In genomic region chr14:98077996-98078395, GRCm38 (mm10) we compare ENCODE assay signal across 16 mouse cellular contexts.
"Had no signal": no experiment of that assay in that cellular context is flagged by ENCODE, and none has a peak within 500 bp of the region (broad histone marks: within the 10 kb centered on the region; RNA-seq: fewer than 3 reads in every experiment).

No protein-coding gene starts in this region.

- H3K9ac ChIP-seq: neural tube, embryonic 13.5 days; neural tube, embryonic 15.5 days; stomach, embryonic 15.5 days had no signal

- H3K9me3 ChIP-seq: neural tube, embryonic 13.5 days; neural tube, embryonic 15.5 days; stomach, embryonic 15.5 days had no signal

- H3K27me3 ChIP-seq: neural tube, embryonic 13.5 days; neural tube, embryonic 15.5 days; stomach, embryonic 15.5 days had no signal

- DNase-seq: retina, postnatal 1 day; right cerebral cortex, adult 18-20 months; right cerebral cortex, postnatal 14 days; right cerebral cortex, postnatal 25 days; right cerebral cortex, postnatal 4 days; spleen, adult 18-20 months; thymus, adult 18-20 months; thymus, adult 2 months; thymus, postnatal 14 days; thymus, postnatal 25 days; thymus, postnatal 36 days; thymus, postnatal 4 days had no signal

- H3K36me3 ChIP-seq: neural tube, embryonic 13.5 days; neural tube, embryonic 15.5 days; stomach, embryonic 15.5 days had no signal

- H3K4me1 ChIP-seq: stomach, embryonic 15.5 days had no signal

- H3K27ac ChIP-seq: neural tube, embryonic 13.5 days; neural tube, embryonic 15.5 days; stomach, embryonic 15.5 days; stomach, postnatal 0 days had no signal

- H3K4me3 ChIP-seq: neural tube, embryonic 13.5 days; neural tube, embryonic 15.5 days; stomach, embryonic 15.5 days had no signal
